Mouse (Mus musculus): ENCODE data around the gene Doc2g. TPM values are rescaled to one million over a fixed set of nuclear protein-coding genes. Genes with fewer than 3 reads are reported as not detected.

The Doc2g gene
- polyA plus RNA-seq, 1 experiment from 2014 or later, result 2.8 TPM

DNA sequence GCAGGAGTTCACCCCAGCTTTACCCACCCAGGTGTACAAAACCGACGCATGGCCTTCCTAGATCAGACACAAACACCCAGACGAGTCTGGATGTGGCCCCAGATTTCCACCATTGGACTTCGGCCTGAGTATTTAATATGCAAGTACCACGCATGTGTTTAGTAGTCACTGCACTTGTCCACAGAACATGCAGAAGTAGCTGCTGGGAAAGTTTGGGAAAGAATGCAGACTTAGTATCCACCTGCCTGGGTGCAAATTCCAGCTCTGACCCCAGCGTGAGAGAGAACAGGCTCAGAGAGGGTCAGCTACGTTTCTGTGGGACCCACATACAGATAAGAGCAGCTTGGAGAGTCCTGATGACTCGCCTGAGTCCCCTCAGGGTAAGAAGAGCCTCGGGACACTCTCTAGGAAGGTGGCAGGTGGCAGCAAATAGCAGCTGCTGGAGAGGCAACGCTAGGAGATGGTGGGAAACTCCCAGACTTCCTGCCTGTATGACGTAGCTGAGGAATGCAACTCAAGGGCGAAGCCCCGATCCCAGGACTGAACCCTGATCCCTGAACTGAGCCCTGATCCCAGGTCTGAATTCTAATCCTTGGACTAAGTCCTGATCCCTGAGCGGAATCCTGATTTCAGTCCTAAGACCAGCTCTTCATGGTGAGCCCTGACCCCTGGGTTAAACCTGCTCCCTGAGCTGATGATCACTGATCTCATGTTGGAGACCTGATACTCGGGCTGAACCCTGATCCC is 53.0 kb downstream of the Doc2g start:
- no peak overlapping the region for H3K4me3 ChIP-seq (ENCODE audit: low read depth, low read length)
- H3K4me1 ChIP-seq (ENCODE audit: control insufficient read depth, insufficient read depth, low read length), result no peaks in the 10 kb centered on the region
- WGBS, result 70% methylated on average over 15 of the region's 15 CpGs
- H3K9me3 ChIP-seq (ENCODE audit: control insufficient read depth, low read length), result no peaks in the 10 kb centered on the region
- ATAC-seq (ENCODE audit: insufficient read depth, low FRiP score, low TSS enrichment) (no peak), DNase-seq (ENCODE audit: low spot score) (no peak)
- no peak overlapping the region for H3K4me2 ChIP-seq (ENCODE audit: low read depth)
- H3K27ac ChIP-seq (ENCODE audit: low read depth, low read length), result no peak overlapping the region
- H3K9ac ChIP-seq (ENCODE audit: low read length), result no peak overlapping the region
- H3K27me3 ChIP-seq (ENCODE audit: control insufficient read depth, insufficient read depth, low read length), result no peaks in the 10 kb centered on the region
- H3K36me3 ChIP-seq (ENCODE audit: control insufficient read depth, insufficient read depth, low read length), result no peaks in the 10 kb centered on the region

Other genes with a start within 250 kb of the Doc2g start
- gene Kmt5b, start 235.9 kb upstream of the Doc2g start, polyA plus RNA-seq (2014; fragmentation: Nextera tagmentation; extraction: Ambion mirVana), result 40.7 and 42.0 TPM in 2 replicates
- gene Chka, start 151.5 kb upstream of the Doc2g start, polyA plus RNA-seq (2014; fragmentation: Nextera tagmentation; extraction: Ambion mirVana), result 54.4 and 59.5 TPM in 2 replicates
- gene Tcirg1, start 96.2 kb upstream of the Doc2g start, polyA plus RNA-seq (2014; fragmentation: Nextera tagmentation; extraction: Ambion mirVana), result 17.3 TPM in 2 replicates
- 258 and 266 TPM in 2 replicates for gene Ndufs8, start 90.5 kb upstream of the Doc2g start, polyA plus RNA-seq (2014; fragmentation: Nextera tagmentation; extraction: Ambion mirVana)
- 0.65 and 0.73 TPM in 2 replicates for gene Aldh3b1, start 73.5 kb upstream of the Doc2g start, polyA plus RNA-seq (2014; fragmentation: Nextera tagmentation; extraction: Ambion mirVana)
- gene Unc93b1, start 68.1 kb upstream of the Doc2g start, polyA plus RNA-seq (2014; fragmentation: Nextera tagmentation; extraction: Ambion mirVana), result 5.3 and 7.1 TPM in 2 replicates
- not detected in 2 replicates for gene Aldh3b3, start 44.7 kb upstream of the Doc2g start, polyA plus RNA-seq (2014; fragmentation: Nextera tagmentation; extraction: Ambion mirVana)
- gene Aldh3b2, start 31.0 kb upstream of the Doc2g start, polyA plus RNA-seq (2014; fragmentation: Nextera tagmentation; extraction: Ambion mirVana), result 0.86 and 1.1 TPM in 2 replicates
- gene Acy3, start 16.7 kb upstream of the Doc2g start, polyA plus RNA-seq (2014; fragmentation: Nextera tagmentation; extraction: Ambion mirVana), result 2.4 and 3.2 TPM in 2 replicates
- gene Tbx10, start 10.6 kb upstream of the Doc2g start, polyA plus RNA-seq (2014; fragmentation: Nextera tagmentation; extraction: Ambion mirVana), result 0.22 TPM in 1 of 2 replicates, not detected in the other
- gene Nudt8, start 2.7 kb upstream of the Doc2g start, polyA plus RNA-seq (2014; fragmentation: Nextera tagmentation; extraction: Ambion mirVana), result 20.6 and 20.8 TPM in 2 replicates
- gene Gm49405, start 2.7 kb upstream of the Doc2g start, polyA plus RNA-seq (2014; fragmentation: Nextera tagmentation; extraction: Ambion mirVana), result 1.8 and 1.9 TPM in 2 replicates
- gene Ndufv1, start 9.5 kb downstream of the Doc2g start, polyA plus RNA-seq (2014; fragmentation: Nextera tagmentation; extraction: Ambion mirVana), result 207 and 208 TPM in 2 replicates
- gene Gstp1, start 34.7 kb downstream of the Doc2g start, polyA plus RNA-seq (2014; fragmentation: Nextera tagmentation; extraction: Ambion mirVana), result 361 TPM in 2 replicates
- 0.68 and 1.2 TPM in 2 replicates for gene Gstp2, start 42.7 kb downstream of the Doc2g start, polyA plus RNA-seq (2014; fragmentation: Nextera tagmentation; extraction: Ambion mirVana)
- gene Gstp3, start 56.3 kb downstream of the Doc2g start, polyA plus RNA-seq (2014; fragmentation: Nextera tagmentation; extraction: Ambion mirVana), result not detected in 2 replicates
- not detected in 2 replicates for gene Cabp2, start 78.3 kb downstream of the Doc2g start, polyA plus RNA-seq (2014; fragmentation: Nextera tagmentation; extraction: Ambion mirVana)
- 81.3 and 86.7 TPM in 2 replicates for gene Cdk2ap2, start 93.9 kb downstream of the Doc2g start, polyA plus RNA-seq (2014; fragmentation: Nextera tagmentation; extraction: Ambion mirVana)
- 9.9 and 13.1 TPM in 2 replicates for gene Pitpnm1, start 96.7 kb downstream of the Doc2g start, polyA plus RNA-seq (2014; fragmentation: Nextera tagmentation; extraction: Ambion mirVana)
- 68.4 and 77.6 TPM in 2 replicates for gene Aip, start 122.5 kb downstream of the Doc2g start, polyA plus RNA-seq (2014; fragmentation: Nextera tagmentation; extraction: Ambion mirVana)
- gene Gpr152, start 136.5 kb downstream of the Doc2g start, polyA plus RNA-seq (2014; fragmentation: Nextera tagmentation; extraction: Ambion mirVana), result not detected in 2 replicates
- 0.11 TPM in 1 of 2 replicates, not detected in the other for gene Cabp4, start 140.7 kb downstream of the Doc2g start, polyA plus RNA-seq (2014; fragmentation: Nextera tagmentation; extraction: Ambion mirVana)
- gene Coro1b, start 145.3 kb downstream of the Doc2g start, polyA plus RNA-seq (2014; fragmentation: Nextera tagmentation; extraction: Ambion mirVana), result 128 TPM in 2 replicates
- gene Ptprcap, start 150.3 kb downstream of the Doc2g start, polyA plus RNA-seq (2014; fragmentation: Nextera tagmentation; extraction: Ambion mirVana), result 0.92 and 1.8 TPM in 2 replicates
- 52.6 and 52.7 TPM in 2 replicates for gene Rps6kb2, start 160.0 kb downstream of the Doc2g start, polyA plus RNA-seq (2014; fragmentation: Nextera tagmentation; extraction: Ambion mirVana)
- gene Carns1, start 172.2 kb downstream of the Doc2g start, polyA plus RNA-seq (2014; fragmentation: Nextera tagmentation; extraction: Ambion mirVana), result 2.9 and 3.8 TPM in 2 replicates
- gene Tbc1d10c, start 188.0 kb downstream of the Doc2g start, polyA plus RNA-seq (2014; fragmentation: Nextera tagmentation; extraction: Ambion mirVana), result 0.68 and 1.1 TPM in 2 replicates
- gene Ppp1ca, start 188.8 kb downstream of the Doc2g start, polyA plus RNA-seq (2014; fragmentation: Nextera tagmentation; extraction: Ambion mirVana), result 928 and 939 TPM in 2 replicates
- 39.1 and 45.8 TPM in 2 replicates for gene Rad9a, start 198.3 kb downstream of the Doc2g start, polyA plus RNA-seq (2014; fragmentation: Nextera tagmentation; extraction: Ambion mirVana)
- 0.81 and 1.7 TPM in 2 replicates for gene Clcf1, start 210.9 kb downstream of the Doc2g start, polyA plus RNA-seq (2014; fragmentation: Nextera tagmentation; extraction: Ambion mirVana)
- not detected in 2 replicates for gene AC109138.7, start 211.0 kb downstream of the Doc2g start, polyA plus RNA-seq (2014; fragmentation: Nextera tagmentation; extraction: Ambion mirVana)
- 14.7 and 15.2 TPM in 2 replicates for gene Pold4, start 228.6 kb downstream of the Doc2g start, polyA plus RNA-seq (2014; fragmentation: Nextera tagmentation; extraction: Ambion mirVana)